Mouse (Mus musculus): ENCODE measurements around the gene Rtn4.

DNA sequence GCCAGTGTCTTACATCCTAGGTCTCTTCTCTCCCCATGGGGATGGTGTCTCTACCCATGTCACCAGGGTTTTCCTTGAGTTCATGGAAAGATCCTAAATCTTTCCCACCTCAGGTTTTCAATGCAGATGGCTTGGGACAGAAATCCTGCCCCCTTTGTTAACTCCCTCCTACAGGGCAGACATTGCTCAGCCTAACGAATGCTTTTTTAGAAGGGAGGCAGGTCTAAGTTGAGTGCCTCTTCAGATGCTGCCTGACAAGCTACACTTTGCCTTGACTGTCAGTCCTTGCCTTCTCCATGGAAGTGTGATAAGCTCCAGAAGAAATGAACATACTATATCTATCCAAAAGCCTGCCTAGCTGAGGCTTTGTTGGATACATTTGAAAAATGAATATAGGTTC, 55.1 kb downstream of the Rtn4 start:
- TF ChIP-seq POLR2A (IDR thresholded peaks at IDR 0.05; ENCODE audit: control insufficient read depth, low read depth, low read length) (no peak), CTCF (IDR thresholded peaks at IDR 0.05; ENCODE audit: control insufficient read depth, insufficient read depth, insufficient replicate concordance, low read depth, low read length) (no peak)
